Mouse (Mus musculus) cerebellum, adult 9-10 months (tissue): Measurements from ENCODE around the gene Olfr978.
"Not testable (repeated sequence)": the region's sequence is repeated elsewhere in the genome, so short reads cannot be mapped to it uniquely, and the experiment has no call there.

Experiments
- DNase-seq: peaks from one replicate; pipeline ENCODE4 v3.0.0; 2022

Gene Olfr978

DNA sequence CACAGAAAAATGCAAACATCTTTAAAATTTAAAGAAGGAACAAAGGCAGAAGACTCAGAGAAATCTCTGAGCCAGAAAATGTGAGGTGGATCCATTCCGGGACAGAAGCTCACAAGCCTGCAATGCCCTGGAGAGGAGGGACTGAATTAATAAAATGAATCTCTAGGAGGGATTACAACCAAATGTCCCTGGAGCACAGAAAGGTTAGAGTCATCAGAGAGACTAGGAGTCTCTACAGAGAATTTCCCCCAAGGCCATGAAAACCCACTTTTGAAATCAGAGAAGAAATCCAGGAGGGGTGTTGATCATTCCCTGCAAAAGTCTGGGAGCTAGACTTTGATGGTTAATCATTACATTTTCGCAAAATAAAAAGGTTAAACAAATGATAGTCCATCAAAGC lies at the start of gene Olfr978:
Gene Olfr978, plus strand, starts transcription at position 301 of the 400 bp plus-strand sequence.
- no peak for DNase-seq

- DNase-seq: no peak
These were observed 40.0 kb upstream of the Olfr978 start, which contains the start of gene Olfr975 for GRCm38 (mm10) chr9:39951946-39952345. Gene Olfr975, minus strand, starts transcription at chr9:39952046.

GRCm38 (mm10) chr9:39961033-39961432 lies 30.9 kb upstream of the Olfr978 start, which contains the start of gene Olfr976:
Gene Olfr976, minus strand, starts transcription at chr9:39961133.
- not testable (repeated sequence) for DNase-seq

- DNase-seq: not testable (repeated sequence)
These were observed 15.2 kb upstream of the Olfr978 start for GRCm38 (mm10) chr9:39976581-39977145.

DNA sequence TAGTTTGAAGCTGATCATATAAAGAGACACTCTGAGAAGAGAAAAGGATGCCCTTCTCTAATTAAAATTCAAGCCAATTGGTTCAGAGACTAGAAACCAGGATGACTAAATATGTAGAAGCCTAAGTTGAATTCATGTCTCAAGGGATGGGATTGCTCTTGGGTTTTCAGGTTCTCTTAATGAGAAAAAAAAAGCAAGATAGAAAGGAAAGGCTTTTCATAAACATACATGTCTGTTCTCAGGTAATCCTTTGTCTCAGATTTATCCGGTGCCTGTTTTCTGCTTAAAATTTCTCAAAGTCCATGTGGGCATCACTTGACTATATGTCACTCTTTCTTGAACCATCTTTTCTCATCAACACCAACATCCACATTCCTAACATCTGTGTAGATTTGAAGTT lies 11.5 kb downstream of the Olfr978 start, which contains the start of gene Olfr979:
Gene Olfr979, minus strand, starts transcription at position 101 of the 400 bp plus-strand sequence.
- no peak for DNase-seq

DNA sequence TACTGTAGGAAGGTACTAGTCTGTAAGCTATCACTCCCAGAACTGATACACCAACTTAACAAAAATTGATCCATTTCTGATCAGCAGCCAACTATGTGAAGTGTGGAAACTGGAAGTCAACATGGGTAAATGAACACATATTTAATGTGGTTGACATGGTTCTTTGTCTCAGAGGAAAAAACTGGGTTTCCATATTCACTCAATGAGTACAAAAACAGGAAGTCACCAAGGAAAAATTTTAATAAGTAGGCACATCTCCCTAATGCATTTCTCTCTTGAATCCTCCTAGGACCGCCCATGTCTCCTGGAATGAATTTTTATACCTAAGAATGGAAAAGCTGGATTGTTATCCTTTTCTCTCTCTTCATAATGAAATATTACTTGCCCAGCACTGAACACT lies 17.6 kb downstream of the Olfr978 start, which contains the start of gene Olfr980:
Gene Olfr980, minus strand, starts transcription at position 101 of the 400 bp plus-strand sequence.
- DNase-seq: no peak

- no peak for DNase-seq
These were observed 29.3 kb downstream of the Olfr978 start, which contains the start of gene Olfr981 for GRCm38 (mm10) chr9:40021164-40021563. Gene Olfr981, plus strand, starts transcription at chr9:40021464.
